ENCODE assay signal across 16 mouse cellular contexts in the genomic region with DNA sequence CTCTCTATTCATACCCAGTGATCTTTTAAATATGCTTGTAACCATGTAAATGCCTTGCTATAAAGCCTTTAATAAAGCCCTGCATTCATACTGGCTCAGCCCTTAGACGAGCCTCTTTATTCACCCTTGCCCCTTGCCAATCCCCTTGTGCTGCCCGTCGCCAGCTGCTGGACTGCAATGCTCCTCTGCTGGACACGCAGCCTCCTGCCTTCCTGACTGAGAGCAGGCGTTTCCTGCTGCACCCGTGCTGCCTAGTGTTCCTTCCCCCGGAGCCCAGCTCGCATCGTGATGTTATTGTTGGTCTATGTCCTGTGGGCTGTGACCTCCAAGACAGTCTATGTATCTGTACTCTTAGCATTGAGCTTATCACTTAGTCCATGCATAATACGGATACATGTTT. TPM values are rescaled to one million over a fixed set of nuclear protein-coding genes. Genes with fewer than 3 reads are reported as not detected.
A peak's percentile ranks its signal among the peaks of the same experiment; 100 is the strongest.
DNase-seq lines count a peak whose midpoint lies in the region; ATAC-seq and TF ChIP-seq lines count a peak whose summit lies in the region.
"Had no signal": no experiment of that assay in that cellular context is flagged by ENCODE, and none has a peak within 500 bp of the region (broad histone marks: within the 10 kb centered on the region; RNA-seq: fewer than 3 reads in every experiment).

No protein-coding gene starts in this region.

- no peaks in the 10 kb centered on the region for H3K27me3 ChIP-seq in embryonic facial prominence, embryonic 14.5 days (replicated peaks; ENCODE audit: control insufficient read depth, insufficient read depth, low read length)
- no peaks in the 10 kb centered on the region for H3K27me3 ChIP-seq in embryonic facial prominence, embryonic 10.5 days (replicated peaks; ENCODE audit: low read depth, poor library complexity, severe bottlenecking)
- no peaks in the 10 kb centered on the region for H3K27me3 ChIP-seq in kidney, embryonic 16.5 days (ENCODE audit: insufficient read depth, low read length)
- H3K27me3 ChIP-seq in kidney, adult 2 months (replicated peaks; ENCODE audit: control insufficient read depth, insufficient read depth, low read length): no peaks in the 10 kb centered on the region
- no peaks in the 10 kb centered on the region for H3K27me3 ChIP-seq in stomach, embryonic 16.5 days (ENCODE audit: control insufficient read depth, insufficient read depth, low read length)
- H3K27me3 ChIP-seq in stomach, postnatal 0 days (ENCODE audit: control insufficient read depth, insufficient read depth, low read length): no peaks in the 10 kb centered on the region
- no peaks in the 10 kb centered on the region for H3K27me3 ChIP-seq in midbrain, postnatal 0 days (ENCODE audit: insufficient read depth, low read length)
- H3K27me3 ChIP-seq: intestine, embryonic 15.5 days; liver, embryonic 15.5 days had no signal

- DNase-seq in embryonic facial prominence, embryonic 14.5 days (ENCODE audit: low spot score): peak; percentile 17
- no peak for DNase-seq in embryonic facial prominence, embryonic 10.5 days (ENCODE audit: low spot score)
- no peak for DNase-seq in kidney, adult 2 months
- no peak for DNase-seq in stomach, postnatal 0 days (ENCODE audit: low spot score)
- peak; percentile 21 for DNase-seq in midbrain, postnatal 0 days (ENCODE audit: low spot score)
- no peak for DNase-seq in left cerebral cortex, postnatal 36 days (ENCODE audit: low spot score in 2 of 2)
- DNase-seq: adrenal gland, adult 8-10 months; cerebellum, postnatal 36 days; layer of hippocampus, adult 9-11 months; left cerebral cortex, postnatal 4 days; right cerebral cortex, postnatal 14 days; thymus, postnatal 36 days had no signal

- H3K4me2 ChIP-seq in embryonic facial prominence, embryonic 14.5 days (ENCODE audit: low read depth, low read length): no peak overlapping the region
- no peak overlapping the region for H3K4me2 ChIP-seq in kidney, embryonic 16.5 days (replicated peaks; ENCODE audit: low read depth, low read length)
- no peak overlapping the region for H3K4me2 ChIP-seq in stomach, embryonic 16.5 days (ENCODE audit: low read depth, low read length)
- H3K4me2 ChIP-seq in stomach, postnatal 0 days (replicated peaks; ENCODE audit: low read depth): no peak overlapping the region
- H3K4me2 ChIP-seq in midbrain, postnatal 0 days (ENCODE audit: low read depth, low read length, poor library complexity, severe bottlenecking): no peak overlapping the region
- H3K4me2 ChIP-seq: intestine, embryonic 15.5 days; liver, embryonic 15.5 days had no signal

- no peak overlapping the region for H3K9ac ChIP-seq in embryonic facial prominence, embryonic 14.5 days (ENCODE audit: low read depth, low read length)
- H3K9ac ChIP-seq in kidney, embryonic 16.5 days (replicated peaks; ENCODE audit: low read length): no peak overlapping the region
- H3K9ac ChIP-seq in stomach, embryonic 16.5 days (ENCODE audit: low read length): no peak overlapping the region
- no peak overlapping the region for H3K9ac ChIP-seq in stomach, postnatal 0 days (ENCODE audit: low read length)
- H3K9ac ChIP-seq in midbrain, postnatal 0 days (replicated peaks; ENCODE audit: low read length, poor library complexity, severe bottlenecking): no peak overlapping the region
- H3K9ac ChIP-seq: intestine, embryonic 15.5 days; liver, embryonic 15.5 days had no signal

- intact Hi-C loops in left cerebral cortex, postnatal 36 days (cut with DNase I): no loop called here

- 81% methylated on average over 10 of the region's 10 CpGs for WGBS in embryonic facial prominence, embryonic 14.5 days
- 82% methylated on average over 10 of the region's 10 CpGs for WGBS in embryonic facial prominence, embryonic 10.5 days
- 66% methylated on average over 10 of the region's 10 CpGs for WGBS in kidney, embryonic 16.5 days
- WGBS in kidney, adult 2 months: 67% methylated on average over 10 of the region's 10 CpGs
- 76% methylated on average over 10 of the region's 10 CpGs for WGBS in stomach, embryonic 16.5 days
- 70% methylated on average over 10 of the region's 10 CpGs for WGBS in stomach, postnatal 0 days
- 19% methylated on average over 10 of the region's 10 CpGs for WGBS in midbrain, postnatal 0 days

- no peak for TF ChIP-seq EP300 in stomach, postnatal 0 days (optimal IDR thresholded peaks at IDR 0.05)

- no peak for TF ChIP-seq POLR2A in kidney, adult 2 months (IDR thresholded peaks at IDR 0.05; ENCODE audit: low read depth, low read length)

- peak; percentile 22; the same call in 1 of the 2 replicates for ATAC-seq in embryonic facial prominence, embryonic 14.5 days (ENCODE audit: low read depth)
- ATAC-seq in kidney, embryonic 16.5 days (ENCODE audit: low FRiP score, low TSS enrichment): peak; percentile 12; the same call in 1 of the 2 replicates
- 0 out of 2 replicates have a peak, but pooled peaks have one; percentile 37 for ATAC-seq in stomach, embryonic 16.5 days (ENCODE audit: insufficient read depth, low FRiP score)
- no peak for ATAC-seq in stomach, postnatal 0 days (ENCODE audit: low FRiP score, low TSS enrichment)
- no peak for ATAC-seq in midbrain, postnatal 0 days (ENCODE audit: low FRiP score)
- ATAC-seq: intestine, embryonic 15.5 days had no signal

- no peaks in the 10 kb centered on the region for H3K9me3 ChIP-seq in embryonic facial prominence, embryonic 14.5 days (ENCODE audit: control insufficient read depth, low read length)
- no peaks in the 10 kb centered on the region for H3K9me3 ChIP-seq in embryonic facial prominence, embryonic 10.5 days
- H3K9me3 ChIP-seq in kidney, embryonic 16.5 days (ENCODE audit: low read length): no peaks in the 10 kb centered on the region
- no peaks in the 10 kb centered on the region for H3K9me3 ChIP-seq in stomach, embryonic 16.5 days (replicated peaks; ENCODE audit: control insufficient read depth, low read length)
- H3K9me3 ChIP-seq in stomach, postnatal 0 days (ENCODE audit: control insufficient read depth, low read length): no peaks in the 10 kb centered on the region
- no peaks in the 10 kb centered on the region for H3K9me3 ChIP-seq in midbrain, postnatal 0 days (ENCODE audit: low read length)
- H3K9me3 ChIP-seq: intestine, embryonic 15.5 days; liver, embryonic 15.5 days had no signal

- H3K27ac ChIP-seq in embryonic facial prominence, embryonic 14.5 days (replicated peaks; ENCODE audit: low read depth, low read length): no peak overlapping the region
- no peak overlapping the region for H3K27ac ChIP-seq in embryonic facial prominence, embryonic 10.5 days (replicated peaks)
- H3K27ac ChIP-seq in kidney, embryonic 16.5 days (ENCODE audit: low read length): no peak overlapping the region
- H3K27ac ChIP-seq in kidney, adult 2 months (ENCODE audit: insufficient read depth, low read depth, low read length): no peak overlapping the region
- H3K27ac ChIP-seq in stomach, embryonic 16.5 days (ENCODE audit: low read length): no peak overlapping the region
- no peak overlapping the region for H3K27ac ChIP-seq in stomach, postnatal 0 days (replicated peaks)
- no peak overlapping the region; the same call in 1 of the 2 replicates for H3K27ac ChIP-seq in midbrain, postnatal 0 days (ENCODE audit: low read depth, low read length)
- H3K27ac ChIP-seq: intestine, embryonic 15.5 days; liver, embryonic 15.5 days had no signal

- no peaks in the 10 kb centered on the region for H3K4me1 ChIP-seq in embryonic facial prominence, embryonic 14.5 days (ENCODE audit: control insufficient read depth, insufficient read depth, low read length)
- H3K4me1 ChIP-seq in embryonic facial prominence, embryonic 10.5 days: no peaks in the 10 kb centered on the region
- H3K4me1 ChIP-seq in kidney, embryonic 16.5 days (ENCODE audit: insufficient read depth, low read length): no peaks in the 10 kb centered on the region
- H3K4me1 ChIP-seq in kidney, adult 2 months (ENCODE audit: control insufficient read depth, insufficient read depth, low read length): no peaks in the 10 kb centered on the region
- no peaks in the 10 kb centered on the region for H3K4me1 ChIP-seq in stomach, embryonic 16.5 days (ENCODE audit: control insufficient read depth, insufficient read depth, low read length)
- no peaks in the 10 kb centered on the region for H3K4me1 ChIP-seq in stomach, postnatal 0 days (replicated peaks; ENCODE audit: control insufficient read depth, insufficient read depth)
- no peaks in the 10 kb centered on the region for H3K4me1 ChIP-seq in midbrain, postnatal 0 days (ENCODE audit: insufficient read depth, low read length)
- H3K4me1 ChIP-seq: intestine, embryonic 15.5 days; liver, embryonic 15.5 days had no signal

- H3K36me3 ChIP-seq in embryonic facial prominence, embryonic 14.5 days (ENCODE audit: control insufficient read depth, insufficient read depth, low read length): peaks cover 24% of the 10 kb centered on the region
- H3K36me3 ChIP-seq in embryonic facial prominence, embryonic 10.5 days (replicated peaks): peaks cover 51% of the 10 kb centered on the region
- H3K36me3 ChIP-seq in kidney, embryonic 16.5 days (ENCODE audit: insufficient read depth, low read length): peaks cover 21% of the 10 kb centered on the region
- peaks cover 2% of the 10 kb centered on the region for H3K36me3 ChIP-seq in kidney, adult 2 months (ENCODE audit: control insufficient read depth, insufficient read depth, low read length)
- peaks cover 5% of the 10 kb centered on the region; the same call in 1 of the 2 replicates for H3K36me3 ChIP-seq in stomach, embryonic 16.5 days (ENCODE audit: control insufficient read depth, insufficient read depth, low read length)
- peaks cover 5% of the 10 kb centered on the region; the same call in 1 of the 2 replicates for H3K36me3 ChIP-seq in stomach, postnatal 0 days (ENCODE audit: control insufficient read depth, insufficient read depth, low read length)
- H3K36me3 ChIP-seq in midbrain, postnatal 0 days (ENCODE audit: insufficient read depth, low read length): peaks cover 21% of the 10 kb centered on the region

- no peak overlapping the region for H3K4me3 ChIP-seq in embryonic facial prominence, embryonic 14.5 days (ENCODE audit: low read depth, low read length)
- no peak overlapping the region for H3K4me3 ChIP-seq in embryonic facial prominence, embryonic 10.5 days
- H3K4me3 ChIP-seq in kidney, embryonic 16.5 days (ENCODE audit: low read length): no peak overlapping the region
- H3K4me3 ChIP-seq in kidney, adult 2 months (ENCODE audit: insufficient read depth, low read depth, low read length): no peak overlapping the region
- H3K4me3 ChIP-seq in stomach, embryonic 16.5 days (replicated peaks; ENCODE audit: low read length): no peak overlapping the region
- no peak overlapping the region for H3K4me3 ChIP-seq in stomach, postnatal 0 days (ENCODE audit: low read depth, low read length)
- no peak overlapping the region for H3K4me3 ChIP-seq in midbrain, postnatal 0 days (ENCODE audit: low read depth, low read length)
- H3K4me3 ChIP-seq: intestine, embryonic 15.5 days; liver, embryonic 15.5 days had no signal

- no peak for TF ChIP-seq CTCF in kidney, adult 2 months (conservative IDR thresholded peaks at IDR 0.05; ENCODE audit: insufficient read depth, insufficient read length, low read depth, low read length)
- no peak for TF ChIP-seq CTCF in stomach, postnatal 0 days (IDR thresholded peaks at IDR 0.05; ENCODE audit: low read depth)
- TF ChIP-seq CTCF in midbrain, postnatal 0 days (IDR thresholded peaks at IDR 0.05): no peak

RNA-seq across cellular contexts. Expression of a gene that starts 59.5 kb away (rescaled TPM):
- polyA plus RNA-seq in embryonic facial prominence, embryonic 14.5 days (2014; fragmentation: Nextera tagmentation; extraction: Ambion mirVana): 44.5 and 48.3 TPM in 2 replicates
- 21.9 and 26.0 TPM in 2 replicates for polyA plus RNA-seq in embryonic facial prominence, embryonic 10.5 days (2016; fragmentation: Nextera tagmentation; extraction: Ambion mirVana)
- 19.0 and 22.6 TPM in 2 replicates for polyA plus RNA-seq in kidney, embryonic 16.5 days (2015; fragmentation: Nextera tagmentation; extraction: Ambion mirVana)
- polyA plus RNA-seq in kidney, adult 2 months (2012; rRNA removed): 42.6 and 50.2 TPM in 2 replicates
- polyA plus RNA-seq in stomach, embryonic 16.5 days (2015; fragmentation: Nextera tagmentation; extraction: Ambion mirVana): 15.4 and 17.5 TPM in 2 replicates
- 14.7 and 15.9 TPM in 2 replicates for polyA plus RNA-seq in stomach, postnatal 0 days (2015; fragmentation: Nextera tagmentation; extraction: Ambion mirVana)
- total RNA-seq in midbrain, postnatal 0 days (2014; rRNA removed): 46.0 and 54.0 TPM in 2 replicates
- polyA plus RNA-seq in midbrain, postnatal 0 days (2015; fragmentation: Nextera tagmentation; extraction: Ambion mirVana): 11.2 and 16.8 TPM in 2 replicates
- total RNA-seq in left cerebral cortex, postnatal 36 days (2021): 10 to 100 TPM; 86.6 to 99.9 TPM

Comparison
In these comparisons a context has a peak if more than half of its experiments do, and no peak if none do; other contexts are left out.
1. ATAC-seq: peak in embryonic facial prominence, embryonic 14.5 days (single experiment), kidney, embryonic 16.5 days (single experiment) and stomach, embryonic 16.5 days (single experiment); none in stomach, postnatal 0 days (single experiment) and midbrain, postnatal 0 days (single experiment).
2. DNase-seq: peak in embryonic facial prominence, embryonic 14.5 days (single experiment) and midbrain, postnatal 0 days (single experiment); none in embryonic facial prominence, embryonic 10.5 days (single experiment), kidney, adult 2 months (single experiment), stomach, postnatal 0 days (single experiment) and left cerebral cortex, postnatal 36 days (0 of 2).